Mouse (Mus musculus) heart, embryonic 12.5 days (tissue): Measurements from ENCODE around the gene Rhoj. TPM values are rescaled to one million over a fixed set of nuclear protein-coding genes. Genes with fewer than 3 reads are reported as not detected.
"Not testable (repeated sequence)": the region's sequence is repeated elsewhere in the genome, so short reads cannot be mapped to it uniquely, and the experiment has no call there.

Source experiments
- ATAC-seq: fragments of 200-750 bp; cut with Nextera tagmentation; 2 replicates; pipeline ENCODE4 v1.8.0; 2017; ENCODE audit warnings: moderate TSS enrichment, moderate library complexity; ENCODE audit not compliant: insufficient number of reproducible peaks, low FRiP score
- H3K27ac ChIP-seq: fragments of 300-500 bp; sonication (generic); 2 replicates; pipeline ENCODE4 v1.5.1; 2016; ENCODE audit warnings: mild to moderate bottlenecking, moderate library complexity; ENCODE audit not compliant: poor library complexity, severe bottlenecking
- H3K27me3 ChIP-seq: fragments of 300-500 bp; sonication (generic); replicated peaks from 2 replicates; pipeline ENCODE4 v1.6.1; 2016; ENCODE audit warnings: mild to moderate bottlenecking, moderate library complexity
- H3K36me3 ChIP-seq: fragments of 300-500 bp; sonication (generic); 2 replicates; pipeline ENCODE4 v1.6.1; 2016; ENCODE audit warnings: mild to moderate bottlenecking, moderate library complexity
- H3K4me1 ChIP-seq: fragments of 300-500 bp; sonication (generic); replicated peaks from 2 replicates; pipeline ENCODE4 v1.6.1; 2016; ENCODE audit warnings: mild to moderate bottlenecking
- H3K4me2 ChIP-seq: fragments of 300-500 bp; sonication (generic); 2 replicates; pipeline ENCODE4 v1.6.1; 2016; ENCODE audit warnings: mild to moderate bottlenecking, moderate library complexity
- H3K4me3 ChIP-seq: fragments of 300-500 bp; sonication (generic); 2 replicates; pipeline ENCODE4 v1.5.1; 2016; ENCODE audit warnings: mild to moderate bottlenecking
- H3K9ac ChIP-seq: fragments of 300-500 bp; sonication (generic); 2 replicates; pipeline ENCODE4 v1.6.1; 2016; ENCODE audit warnings: mild to moderate bottlenecking, moderate library complexity
- H3K9me3 ChIP-seq: fragments of 300-500 bp; sonication (generic); replicated peaks from 2 replicates; pipeline ENCODE4 v1.6.1; 2016; ENCODE audit warnings: mild to moderate bottlenecking, moderate library complexity
- WGBS: fragments of 180-500 bp; shearing (Covaris S2); methylation state at CpG from one replicate; pipeline ENCODE4 v1.1.7; 2016; 5-methylcytosine and 5-hydroxymethylcytosine counted together
- polyA plus RNA-seq: library from polyadenylated mRNA; unstranded; fragments of >200 nt; fragmentation: Nextera tagmentation; extraction: Ambion mirVana; gene quantifications from 2 replicates; pipeline ENCODE4 v1.2.1, GENCODE M21; 2016

Gene Rhoj
- polyA plus RNA-seq, 1 experiment from 2014 or later: 36.0 TPM

GRCm38 (mm10) chr12:75429685-75430396 lies 121.7 kb downstream of the Rhoj start:
- ATAC-seq: no peak
- Histone ChIP-seq H3K27me3 (no peaks in the 10 kb centered on the region), H3K9me3 (0 out of 2 replicates have a peak, but pooled peaks cover 5% of the 10 kb centered on the region), H3K36me3 (no peaks in the 10 kb centered on the region), H3K4me3 (no peak overlapping the region), H3K27ac (no peak overlapping the region), H3K4me2 (no peak overlapping the region), H3K4me1 (no peaks in the 10 kb centered on the region), H3K9ac (no peak overlapping the region)
- 86% methylated on average over 1 of the region's 1 CpGs for WGBS

GRCm38 (mm10) chr12:75432400-75432799 lies 124.3 kb downstream of the Rhoj start:
- not testable (repeated sequence) for H3K4me1 ChIP-seq, H3K9me3 ChIP-seq, ATAC-seq, H3K27ac ChIP-seq, H3K36me3 ChIP-seq, H3K4me3 ChIP-seq, H3K9ac ChIP-seq, H3K27me3 ChIP-seq, H3K4me2 ChIP-seq
- WGBS: 76% methylated on average over 6 of the region's 6 CpGs

DNA sequence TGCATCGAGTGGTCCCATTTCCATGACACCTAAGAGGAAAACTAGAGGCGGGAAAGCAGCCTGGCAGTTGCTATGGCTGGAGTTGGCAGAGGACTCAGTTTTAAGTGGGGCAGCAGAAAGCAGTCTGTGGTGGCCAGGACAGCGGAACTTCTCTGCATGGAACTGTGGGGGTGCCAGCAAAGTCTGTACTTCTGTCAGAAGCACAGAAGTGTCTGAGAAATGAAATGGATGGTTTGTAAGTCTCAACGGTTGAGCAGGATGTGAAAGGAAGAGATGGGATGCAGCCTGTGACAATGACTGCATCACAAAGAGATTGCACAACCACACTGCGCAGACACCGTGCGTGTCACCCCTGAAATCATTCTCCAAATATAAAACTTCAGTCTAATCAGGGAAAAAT lies 138.1 kb downstream of the Rhoj start:
- H3K36me3 ChIP-seq: peaks cover 2% of the 10 kb centered on the region; the same call in 1 of the 2 replicates
- no peak overlapping the region for H3K9ac ChIP-seq
- H3K27me3 ChIP-seq: no peaks in the 10 kb centered on the region
- H3K4me3 ChIP-seq: no peak overlapping the region
- no peaks in the 10 kb centered on the region for H3K9me3 ChIP-seq
- H3K4me1 ChIP-seq: peaks cover 14% of the 10 kb centered on the region
- H3K4me2 ChIP-seq: no peak overlapping the region
- 81% methylated on average over 7 of the region's 7 CpGs for WGBS
- no peak overlapping the region for H3K27ac ChIP-seq
- ATAC-seq: no peak

- ATAC-seq: no peak
- H3K4me3 ChIP-seq: no peak overlapping the region
- no peaks in the 10 kb centered on the region for H3K27me3 ChIP-seq
- H3K27ac ChIP-seq: no peak overlapping the region
- no peaks in the 10 kb centered on the region for H3K9me3 ChIP-seq
- peaks cover 14% of the 10 kb centered on the region for H3K4me1 ChIP-seq
- no peak overlapping the region for H3K4me2 ChIP-seq
- 64% methylated on average over 5 of the region's 5 CpGs for WGBS
- H3K9ac ChIP-seq: no peak overlapping the region
- peaks cover 20% of the 10 kb centered on the region for H3K36me3 ChIP-seq
Measured at GRCm38 (mm10) chr12:75448921-75449320, 140.8 kb downstream of the Rhoj start.

- Histone ChIP-seq H3K27me3 (no peaks in the 10 kb centered on the region), H3K9me3 (no peaks in the 10 kb centered on the region), H3K4me2 (no peak overlapping the region), H3K4me3 (no peak overlapping the region), H3K9ac (no peak overlapping the region), H3K36me3 (peaks cover 20% of the 10 kb centered on the region), H3K27ac (no peak overlapping the region), H3K4me1 (peaks cover 8% of the 10 kb centered on the region; the same call in 1 of the 2 replicates)
- WGBS: 69% methylated on average over 6 of the region's 6 CpGs
- ATAC-seq: no peak
Measured at GRCm38 (mm10) chr12:75449475-75449966, 141.4 kb downstream of the Rhoj start.

DNA sequence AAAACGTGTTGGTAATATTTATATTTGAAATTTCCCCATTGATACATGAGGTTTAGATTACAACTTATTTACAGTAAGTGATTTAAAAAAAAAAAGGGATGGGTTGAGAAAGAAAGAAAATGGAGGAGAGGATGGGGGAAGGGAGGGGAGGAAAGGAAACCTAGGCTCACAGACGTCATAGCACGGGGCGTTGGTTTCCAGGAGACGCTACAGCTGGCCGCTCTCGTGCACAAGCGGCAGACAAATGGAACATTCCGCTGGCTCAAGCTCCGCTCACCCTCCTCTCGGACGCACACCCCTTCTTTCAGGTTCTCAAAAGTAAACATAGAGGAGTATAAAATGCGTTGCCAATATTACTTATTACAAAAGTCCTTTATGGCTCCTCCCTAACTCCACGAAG lies 141.9 kb downstream of the Rhoj start:
- Histone ChIP-seq H3K36me3 (peaks cover 22% of the 10 kb centered on the region), H3K27me3 (no peaks in the 10 kb centered on the region), H3K4me3 (no peak overlapping the region), H3K9ac (no peak overlapping the region), H3K27ac (no peak overlapping the region), H3K4me2 (no peak overlapping the region), H3K9me3 (no peaks in the 10 kb centered on the region), H3K4me1 (0 out of 2 replicates have a peak, but pooled peaks cover 6% of the 10 kb centered on the region)
- 77% methylated on average over 14 of the region's 14 CpGs for WGBS
- no peak for ATAC-seq

- WGBS: 83% methylated on average over 8 of the region's 8 CpGs
- no peaks in the 10 kb centered on the region for H3K27me3 ChIP-seq
- H3K4me2 ChIP-seq: no peak overlapping the region
- no peak for ATAC-seq
- no peak overlapping the region for H3K4me3 ChIP-seq
- peaks cover 22% of the 10 kb centered on the region for H3K36me3 ChIP-seq
- no peak overlapping the region for H3K27ac ChIP-seq
- 0 out of 2 replicates have a peak, but pooled peaks cover 6% of the 10 kb centered on the region for H3K4me1 ChIP-seq
- no peaks in the 10 kb centered on the region for H3K9me3 ChIP-seq
- no peak overlapping the region for H3K9ac ChIP-seq
Measured at GRCm38 (mm10) chr12:75450592-75450991, 142.5 kb downstream of the Rhoj start.

Other genes starting within 250 kb of the Rhoj start
- 0.05 TPM in 1 of 2 replicates, not detected in the other for gene Kcnh5, start 131.0 kb upstream of the Rhoj start, polyA plus RNA-seq
- not detected in 2 replicates for gene Gphb5, start 108.5 kb downstream of the Rhoj start, polyA plus RNA-seq